Mouse (Mus musculus) retina, postnatal 1 day (tissue): ENCODE measurements at regions not wholly inside any gene's neighbourhood (a gene's known extent, or its start where the extent isn't known, plus 50 kb on each side); places are given as distances from the start of the nearest gene placed in this dataset.

Experiments used
- DNase-seq: peaks from one replicate; pipeline ENCODE4 v3.0.0-alpha.2; 2012

- DNase-seq = no peak
Observed at GRCm38 (mm10) chr3:32277572-32277971, 88.2 kb downstream of the Zmat3 start.

DNA sequence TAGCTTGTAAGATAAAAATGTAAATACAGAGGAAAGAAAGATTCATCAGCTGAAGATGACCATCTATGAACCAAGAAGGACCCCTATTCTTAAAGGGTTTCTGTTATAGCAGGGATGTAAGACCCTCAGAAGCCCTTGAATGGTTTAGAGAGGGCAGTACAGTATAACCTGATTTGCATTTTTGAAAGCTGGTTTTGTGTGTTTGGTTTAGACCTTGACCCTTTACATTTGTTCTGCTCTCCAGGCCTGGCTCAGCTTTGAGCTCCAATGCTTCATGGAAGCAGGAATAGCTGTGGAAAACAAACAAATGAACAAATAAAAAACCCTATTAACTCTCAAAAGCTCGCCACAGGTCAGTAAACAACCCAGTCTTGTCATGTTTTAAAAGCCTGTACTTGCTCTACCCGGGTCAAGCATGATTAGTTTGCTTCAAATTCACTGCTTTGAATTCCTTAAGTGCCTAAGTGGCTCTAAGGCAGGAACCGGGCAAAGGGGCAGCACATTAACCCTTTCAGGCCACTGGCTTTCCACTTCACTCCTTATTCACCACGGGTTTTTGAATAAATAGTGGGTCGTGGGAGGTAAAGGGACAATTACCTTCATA is 100.1 kb downstream of the Zmat3 start:
- DNase-seq = peak; percentile 13
